Mouse (Mus musculus): Measurements from ENCODE around the gene Nudt5. TPM values are rescaled to one million over a fixed set of nuclear protein-coding genes. Genes with fewer than 3 reads are reported as not detected.
"Not testable (repeated sequence)": the region's sequence is repeated elsewhere in the genome, so short reads cannot be mapped to it uniquely, and the experiment has no call there.

Nudt5 gene
- total RNA-seq (2021): 10 to 100 TPM; 33.9 to 40.2 TPM
- long read RNA-seq, experiment 1, partial matches to known transcripts: 1 of 54 reads
- long read RNA-seq, experiment 1, other reads (novel, unspliced or antisense): 52 of 54 reads
- long read RNA-seq, experiment 2, partial matches to known transcripts: 1 of 27 reads
- long read RNA-seq, experiment 2, other reads (novel, unspliced or antisense): 26 of 27 reads

DNA sequence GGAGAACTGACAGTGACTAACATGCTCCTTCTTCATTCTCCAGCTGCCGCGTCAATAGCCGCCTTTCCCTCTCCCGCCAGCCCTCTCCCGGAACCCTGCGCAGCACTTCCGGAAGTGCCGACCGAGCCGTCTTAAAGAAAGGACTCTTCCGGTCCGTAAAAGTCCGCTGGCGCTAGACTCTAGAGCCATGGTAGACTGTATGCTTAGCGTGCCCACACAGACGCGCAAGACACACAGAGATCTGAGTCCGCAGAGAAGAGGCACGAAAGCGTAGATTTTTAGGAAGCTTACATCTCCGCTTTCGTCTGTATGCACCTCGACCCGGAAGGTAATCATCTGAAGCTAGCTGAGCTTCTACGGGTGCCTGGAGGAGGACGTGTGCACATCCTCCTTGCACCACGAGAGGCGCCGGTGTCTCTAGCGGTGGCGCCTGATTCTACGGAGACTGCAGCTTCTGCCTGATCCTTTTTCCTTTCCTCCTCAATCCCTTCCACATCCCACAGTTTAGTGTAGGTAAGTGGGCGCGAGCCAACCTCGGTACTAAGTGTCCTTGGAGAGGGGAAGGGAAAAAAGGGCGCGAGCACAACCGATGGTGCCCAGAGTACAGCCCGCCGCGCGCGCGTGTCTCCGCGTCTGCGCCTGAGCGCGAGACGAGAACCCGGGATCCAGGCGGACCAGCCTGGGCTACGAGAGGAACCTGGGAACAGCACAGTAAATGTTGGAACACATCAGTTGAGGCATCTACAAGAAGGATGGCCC is at the start of gene Nudt5, which contains the start of gene Cdc123:
Gene Nudt5 (plus strand): TSS at position 147 of the 759 bp plus-strand sequence.
Gene Cdc123 (minus strand): TSS at position 292 of the 759 bp plus-strand sequence.
- peak; percentile 88 for DNase-seq

DNA sequence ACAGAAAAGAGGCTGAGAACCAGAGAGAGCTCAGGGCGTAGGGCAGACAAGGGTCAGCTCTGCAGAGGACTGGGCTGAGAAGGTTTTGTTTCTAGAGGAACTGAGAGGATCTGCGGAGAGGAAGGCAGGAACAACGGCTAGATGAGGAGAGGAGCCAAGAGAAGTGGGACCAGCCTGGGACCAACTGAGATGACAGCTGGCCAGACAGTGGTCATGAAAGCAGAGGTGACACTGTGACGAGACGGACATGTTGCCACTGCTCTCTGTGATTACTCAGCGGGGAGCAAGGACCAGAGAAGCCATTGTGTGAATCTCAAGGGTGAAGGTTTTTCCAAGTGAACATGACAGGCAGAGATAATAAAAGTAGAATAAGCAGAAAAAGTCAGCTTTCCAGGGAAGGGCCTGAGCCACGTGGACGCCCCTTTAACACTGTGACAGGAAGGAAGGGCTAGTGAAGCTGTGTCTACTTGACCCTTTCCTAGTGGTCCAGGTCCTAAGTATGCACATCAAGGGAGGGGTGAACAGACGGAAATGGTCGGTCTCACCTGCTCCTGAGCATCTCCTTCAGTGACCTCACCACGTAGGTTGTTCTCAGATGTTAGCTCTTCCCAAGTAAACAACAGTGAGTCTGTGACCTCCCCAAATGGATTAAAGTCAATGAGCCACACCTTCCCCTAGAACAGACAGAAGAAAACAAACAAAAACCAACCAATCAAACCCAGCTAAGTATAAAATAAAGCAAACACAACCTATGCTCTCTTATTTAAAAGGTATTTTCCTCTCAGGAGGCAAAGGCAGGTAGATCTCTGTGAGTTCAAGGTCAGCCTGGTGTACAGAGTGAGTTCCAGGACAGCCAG is 46.8 kb upstream of the Nudt5 start:
- DNase-seq: no peak

DNA sequence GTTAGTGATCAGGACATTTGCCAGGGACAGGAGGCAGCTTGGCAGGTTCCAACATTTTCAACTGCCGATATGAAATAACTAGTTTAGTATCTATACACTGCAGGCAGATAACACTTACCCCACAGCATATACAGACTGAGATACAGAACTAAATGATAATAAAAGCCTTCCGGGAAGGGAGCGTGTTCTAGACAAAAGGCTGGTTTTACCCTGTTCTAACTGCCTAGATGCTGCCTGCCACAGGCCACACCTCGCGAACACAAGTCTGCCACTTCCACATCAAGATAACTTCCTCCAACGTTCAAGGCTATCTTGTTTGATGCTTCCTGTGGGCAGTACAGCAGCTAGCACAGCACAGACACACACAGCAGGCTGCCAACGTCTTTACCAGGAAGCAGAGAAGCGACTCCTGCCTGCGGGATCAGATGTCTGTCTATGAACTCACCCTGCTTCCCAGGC is 43.6 kb upstream of the Nudt5 start:
- no peak for DNase-seq

DNA sequence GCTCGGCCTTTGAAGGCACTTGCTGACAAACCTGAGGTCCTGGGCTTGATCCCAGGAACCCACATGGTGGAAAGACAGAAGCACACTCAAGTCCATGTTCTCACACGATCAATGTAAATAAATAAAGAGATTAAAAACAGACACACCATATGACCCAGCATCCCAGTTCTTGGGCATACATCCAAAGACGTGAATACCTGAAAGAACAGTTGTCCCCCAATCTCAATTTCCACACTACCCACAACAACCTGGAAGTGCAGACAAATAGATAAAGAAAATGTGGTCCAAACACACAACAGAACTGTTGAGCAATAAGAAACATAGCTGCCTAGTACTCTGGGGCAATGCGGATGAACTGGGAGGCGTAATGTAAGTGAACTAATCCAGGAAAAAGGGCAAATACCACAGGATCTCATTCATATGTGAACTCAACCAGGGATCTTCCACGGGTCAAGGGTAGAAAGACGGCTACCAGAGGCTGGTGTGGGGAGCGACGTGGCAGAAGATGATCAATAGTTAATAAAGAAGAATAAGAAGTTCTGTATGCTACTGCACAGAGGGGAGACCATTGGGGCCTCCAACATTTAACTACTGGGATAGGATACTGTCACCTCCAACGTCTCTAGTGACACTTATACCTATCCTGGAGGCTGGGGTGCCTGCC is 42.8 kb upstream of the Nudt5 start:
- DNase-seq: no peak

DNA sequence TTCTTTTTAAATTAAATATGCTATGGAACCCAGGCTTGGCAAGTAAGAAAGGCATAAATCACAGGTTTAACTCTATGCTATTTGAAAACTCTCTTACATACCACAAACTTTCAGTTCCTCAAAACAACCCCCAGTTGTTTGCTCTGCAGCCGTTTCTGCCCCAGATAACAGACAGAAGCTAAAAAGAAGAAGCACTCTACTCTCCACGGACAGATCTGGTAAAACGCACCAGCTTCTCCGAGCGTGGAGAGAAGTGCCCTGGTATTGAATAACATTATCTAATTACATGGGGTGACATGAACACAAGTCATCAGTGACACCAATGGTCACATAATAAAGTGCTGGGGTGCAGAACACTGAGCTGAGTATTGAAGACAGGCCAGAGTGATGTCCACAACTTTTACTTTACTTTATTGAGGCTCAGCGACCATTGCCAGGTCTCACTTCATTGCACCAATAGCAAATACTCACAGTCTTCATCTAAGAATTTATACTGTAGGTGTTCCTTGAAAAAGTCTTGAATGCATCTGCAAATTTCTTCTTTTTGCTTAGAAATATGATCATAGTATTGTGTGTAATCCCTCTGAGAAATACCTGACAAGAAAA is 40.3 kb upstream of the Nudt5 start:
- no peak for DNase-seq

DNA sequence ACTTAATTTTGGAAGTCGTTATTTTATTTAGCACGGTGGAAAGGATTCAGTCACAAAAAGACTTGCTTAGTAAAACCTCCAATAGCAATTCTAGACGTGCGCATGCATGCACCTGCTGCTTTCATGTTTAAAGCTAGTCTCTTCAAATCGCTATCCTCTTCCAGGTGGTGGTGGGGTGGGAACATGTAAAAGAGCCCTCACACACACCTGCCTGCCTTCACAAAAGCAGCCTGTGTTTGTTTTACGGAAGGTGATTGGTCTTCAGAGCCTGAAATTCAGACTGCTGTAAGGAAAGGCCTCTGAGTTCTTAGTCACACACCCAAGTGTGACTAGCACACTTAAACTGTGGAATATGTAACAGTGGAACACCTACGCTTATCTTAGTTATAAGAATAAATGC is 39.6 kb upstream of the Nudt5 start:
- no peak for DNase-seq

DNA sequence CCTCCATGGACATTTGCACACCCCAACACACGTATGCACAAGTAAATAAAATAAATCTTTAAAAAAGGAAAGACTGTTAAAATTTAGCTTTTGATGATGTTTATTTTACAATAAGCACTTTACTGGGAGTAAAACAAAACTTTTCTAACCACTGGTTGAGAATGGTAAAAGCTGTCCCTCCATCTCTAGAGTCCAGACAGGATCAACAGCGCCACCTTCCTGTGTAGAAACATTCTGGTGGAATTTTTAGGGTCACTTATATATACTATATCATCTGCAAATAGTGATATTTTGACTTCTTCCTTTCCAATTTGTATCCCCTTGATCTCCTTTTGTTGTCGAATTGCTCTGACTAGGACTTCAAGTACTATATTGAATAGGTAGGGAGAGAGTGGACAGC is 38.6 kb upstream of the Nudt5 start:
- DNase-seq: not testable (repeated sequence)

DNA sequence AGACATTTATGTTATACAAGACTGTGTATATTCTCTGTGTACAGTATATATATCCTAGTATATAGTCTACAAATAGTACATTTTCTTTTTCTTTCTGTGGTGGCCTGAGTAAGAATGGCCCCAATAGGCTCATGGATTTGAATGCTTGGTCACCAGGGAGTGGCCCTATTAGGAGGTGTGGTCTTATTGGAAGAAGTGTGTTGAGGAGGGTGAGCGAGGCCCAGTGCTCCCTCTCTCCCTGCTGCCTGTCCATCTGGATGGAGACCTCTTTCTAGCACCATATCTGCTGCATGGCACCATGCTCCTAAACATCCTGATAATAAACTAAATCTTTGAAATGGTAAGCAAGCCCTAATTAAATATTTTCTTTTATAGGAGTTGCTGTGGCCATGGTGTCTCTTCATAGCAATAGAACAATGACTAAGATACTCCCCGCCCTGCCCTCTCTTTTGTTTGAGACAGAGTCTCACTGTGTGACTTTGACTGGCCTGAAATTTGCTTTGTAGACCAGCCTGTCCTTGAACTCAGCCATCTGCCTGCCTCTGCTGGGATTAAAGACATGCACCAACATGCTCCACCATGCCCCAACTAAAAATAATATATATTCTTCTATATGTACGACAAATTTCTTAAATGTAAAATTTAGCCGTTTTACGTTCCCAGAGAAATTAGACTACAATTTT is 34.6 kb upstream of the Nudt5 start:
- no peak for DNase-seq

DNA sequence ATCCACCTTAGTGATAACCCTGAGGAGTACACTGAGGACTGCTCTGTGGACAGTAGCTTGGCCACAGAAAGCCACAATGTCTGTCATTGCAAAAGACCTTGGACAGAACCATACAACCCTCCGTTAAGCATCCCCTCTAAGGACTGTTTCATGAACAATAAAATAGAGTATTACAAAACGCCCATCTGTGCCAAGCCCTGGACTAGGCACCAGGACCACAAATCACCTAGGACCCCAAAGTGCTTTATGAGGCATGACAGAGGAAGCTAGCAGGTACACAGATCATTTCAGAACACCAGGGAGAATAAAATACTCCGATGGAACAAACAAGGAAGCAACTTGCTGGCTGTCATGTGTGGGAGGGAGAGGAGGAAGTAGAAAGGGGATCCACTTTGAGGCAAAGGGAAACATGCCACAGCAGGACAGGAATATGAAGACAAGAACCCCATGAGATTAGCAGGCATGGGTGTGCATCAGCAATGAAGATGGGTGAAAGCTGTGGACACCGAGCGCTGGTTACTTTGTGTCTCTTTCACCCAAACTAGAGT is 33.5 kb upstream of the Nudt5 start:
- no peak for DNase-seq

DNA sequence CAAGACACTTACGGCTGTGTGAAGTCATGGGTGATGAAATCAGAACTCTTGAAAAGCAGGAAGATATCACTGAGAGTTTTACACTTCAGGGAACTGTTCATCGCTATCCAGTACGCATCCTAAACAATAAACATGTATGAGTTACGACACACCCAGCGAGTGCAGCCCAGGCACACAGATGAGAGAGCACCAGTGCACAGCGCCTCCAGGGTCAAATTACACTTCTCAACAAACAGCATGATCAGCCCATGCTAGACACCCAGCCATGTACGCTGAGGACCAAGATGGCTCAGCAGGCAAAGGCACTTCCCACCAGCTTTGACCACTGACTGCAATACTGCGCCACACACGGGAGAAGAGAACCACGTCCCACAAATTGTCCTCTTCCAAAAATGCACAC is 23.6 kb upstream of the Nudt5 start:
- DNase-seq: no peak

DNA sequence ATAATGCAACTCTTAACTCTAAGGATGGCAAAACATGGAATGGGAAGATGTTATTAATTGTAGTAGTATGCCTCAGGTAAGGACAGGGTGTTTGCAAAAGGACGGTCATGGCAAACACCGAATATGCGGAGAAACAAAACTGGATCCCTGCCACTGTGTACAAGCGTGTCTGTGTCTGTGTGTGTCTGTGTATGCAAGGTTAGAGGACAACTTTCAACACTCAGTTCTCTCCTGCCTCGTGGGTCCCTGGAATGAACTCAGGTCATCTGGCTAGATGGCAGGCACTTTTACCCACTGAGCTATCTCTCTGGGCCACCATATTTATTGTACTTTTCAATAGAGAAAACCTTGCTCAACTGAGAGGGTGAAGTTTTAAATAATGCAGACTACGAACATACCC is 22.4 kb upstream of the Nudt5 start:
- no peak for DNase-seq

DNA sequence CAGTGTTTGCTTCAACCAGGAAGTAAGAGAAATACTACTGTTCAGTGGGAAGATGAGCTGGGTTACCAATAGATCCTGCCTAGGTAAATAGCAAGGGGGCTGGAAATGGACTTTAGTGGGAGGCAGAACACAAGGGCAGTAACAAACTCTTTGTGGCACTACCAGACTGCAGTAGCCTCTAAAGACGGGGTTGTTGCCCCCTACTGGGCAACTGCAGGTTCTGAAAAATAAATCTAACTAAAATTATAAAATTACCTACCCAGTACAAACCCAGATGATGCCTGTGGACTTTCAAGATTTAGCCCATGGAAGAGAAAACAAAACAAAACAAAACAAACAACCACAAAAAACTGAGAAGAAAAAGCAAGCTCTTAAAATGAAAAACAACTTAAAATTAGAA is 20.6 kb upstream of the Nudt5 start:
- peak; percentile 6 for DNase-seq

DNA sequence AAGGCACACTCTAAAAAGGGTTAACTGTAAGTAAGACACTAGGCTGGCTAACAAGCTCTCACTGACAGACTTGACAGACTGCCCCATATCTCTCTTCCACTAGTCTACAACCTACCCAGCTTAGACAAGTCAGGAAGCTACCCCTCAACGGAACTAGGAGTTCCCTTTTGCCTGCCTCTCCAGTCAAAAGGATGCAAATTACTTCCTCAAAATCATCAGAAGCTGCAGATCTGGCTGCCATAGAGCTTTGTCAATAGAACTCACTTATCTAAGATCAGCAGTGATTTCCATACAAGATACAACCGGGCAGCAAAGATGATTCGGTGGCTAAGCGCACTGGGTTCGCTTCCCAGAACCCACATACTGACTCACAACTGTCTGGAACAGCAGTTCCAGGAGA is 20.1 kb upstream of the Nudt5 start:
- no peak for DNase-seq

DNA sequence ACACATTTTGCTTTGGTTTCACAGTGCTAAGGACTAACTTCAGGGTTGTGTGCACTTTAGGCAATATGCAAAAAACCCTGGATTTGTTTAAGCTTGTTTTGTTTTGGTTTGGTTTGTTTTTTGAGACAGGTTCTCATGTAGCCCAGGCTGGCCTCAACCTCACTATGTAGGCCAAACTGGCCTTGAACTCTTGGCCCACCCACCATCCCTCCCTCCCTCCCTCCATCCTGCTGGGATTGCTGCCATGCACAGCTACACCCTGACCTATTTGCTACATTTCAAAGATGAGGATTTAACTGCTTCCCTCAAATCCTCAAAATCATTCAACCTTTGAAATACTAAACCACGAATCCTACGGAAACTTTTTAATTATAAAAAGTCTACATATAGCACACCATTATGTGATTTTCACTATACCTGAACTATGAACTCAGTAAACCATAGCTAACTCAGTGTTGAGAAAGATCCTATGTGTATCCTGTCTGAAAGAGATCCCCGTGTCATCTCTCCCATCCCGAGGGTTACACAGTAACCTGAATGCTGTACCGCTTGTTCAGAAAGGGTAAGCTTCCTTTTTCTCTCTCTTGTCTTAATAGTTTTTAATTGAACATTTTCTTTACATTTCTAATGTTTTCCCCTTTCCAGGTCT is 19.4 kb upstream of the Nudt5 start:
- DNase-seq: no peak

DNA sequence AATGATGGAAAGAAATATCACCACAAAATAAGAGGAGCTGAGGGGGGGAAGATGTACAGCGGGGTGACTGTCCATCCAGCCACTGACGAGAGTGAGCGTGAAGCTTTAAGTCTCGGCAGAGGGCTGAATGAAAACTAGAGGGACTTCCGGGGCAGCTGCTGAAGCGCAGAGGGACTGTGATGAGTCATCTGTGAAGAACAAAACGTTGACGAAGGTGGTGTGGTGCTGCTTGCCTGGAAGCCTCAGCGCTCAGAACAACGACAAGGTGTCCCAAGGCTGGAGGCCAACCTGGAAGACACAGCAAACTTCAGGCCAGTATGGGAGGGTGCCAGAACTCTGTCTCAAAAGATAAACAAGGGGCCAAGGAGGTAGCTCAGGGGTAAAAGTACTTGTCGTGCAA is 4.0 kb upstream of the Nudt5 start:
- DNase-seq: no peak

DNA sequence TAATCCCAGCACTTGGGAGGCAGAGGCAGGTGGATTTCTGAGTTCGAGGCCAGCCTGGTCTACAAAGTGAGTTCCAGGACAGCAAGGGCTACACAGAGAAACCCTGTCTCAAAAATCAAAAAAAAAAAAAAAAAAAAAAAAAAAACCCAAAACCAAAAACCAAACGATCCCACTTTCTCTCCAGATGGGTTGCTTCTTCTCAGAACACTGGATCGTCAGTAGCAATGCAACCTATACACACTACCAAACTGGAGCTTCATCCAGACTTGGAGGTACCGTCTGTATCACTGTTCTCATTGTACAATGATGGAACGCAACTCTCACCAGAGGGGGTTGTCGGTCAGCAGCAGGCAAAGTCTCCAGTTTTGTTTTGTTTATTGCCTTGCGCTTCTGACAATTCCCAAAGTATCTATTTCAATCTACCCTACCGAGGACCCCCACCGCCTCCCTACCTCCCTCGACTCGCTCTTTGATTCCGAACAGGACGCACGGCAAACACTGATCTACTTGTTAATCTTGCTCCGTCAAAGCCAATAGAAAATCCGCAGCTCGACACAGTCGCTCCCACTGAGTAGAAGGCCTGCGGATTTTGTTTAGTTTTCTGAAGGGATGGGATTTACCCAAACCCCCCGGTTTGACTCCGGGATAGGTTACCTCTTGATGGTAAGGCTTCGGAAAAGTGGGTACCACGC is 492 bp upstream of the Nudt5 start:
- no peak for DNase-seq

DNA sequence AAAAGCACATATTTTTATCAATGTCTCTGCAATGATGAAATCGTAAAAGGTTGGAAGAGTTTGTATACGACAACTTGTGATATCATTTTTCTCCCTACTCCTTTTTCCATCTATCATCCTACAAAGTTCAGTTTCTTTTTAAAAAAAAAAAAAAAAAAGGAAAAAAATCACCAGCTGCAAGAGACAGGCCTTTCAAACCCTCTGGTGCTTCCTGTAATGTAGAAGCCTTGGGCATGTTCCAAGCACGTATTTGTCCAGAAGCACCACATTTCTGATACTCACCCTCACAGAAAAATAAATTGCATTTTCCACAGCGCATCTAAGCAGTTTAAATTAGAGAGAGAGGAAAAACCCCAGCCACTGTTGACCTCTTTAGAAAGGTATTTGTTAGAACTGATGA is 1.0 kb downstream of the Nudt5 start:
- no peak for DNase-seq

DNA sequence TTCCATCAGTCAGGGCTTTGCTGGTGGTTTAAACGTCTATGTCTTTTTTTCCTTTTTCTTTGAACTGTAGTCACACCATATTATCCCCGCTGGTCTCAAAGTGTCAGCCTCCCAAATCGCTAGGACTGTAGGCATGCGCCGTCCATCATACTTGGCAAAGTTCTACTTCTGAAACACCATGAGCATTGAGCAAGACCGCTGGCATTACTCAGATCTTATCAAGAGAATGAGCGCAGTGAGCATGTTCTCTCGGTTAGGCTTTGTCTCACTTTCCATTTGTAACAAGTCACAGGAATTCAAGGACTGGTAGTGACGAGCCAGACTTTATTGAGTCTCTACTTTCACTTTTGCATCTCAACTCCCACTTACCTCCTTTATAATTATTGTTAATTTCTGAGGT is 6.3 kb downstream of the Nudt5 start:
- peak; percentile 67 for DNase-seq

DNA sequence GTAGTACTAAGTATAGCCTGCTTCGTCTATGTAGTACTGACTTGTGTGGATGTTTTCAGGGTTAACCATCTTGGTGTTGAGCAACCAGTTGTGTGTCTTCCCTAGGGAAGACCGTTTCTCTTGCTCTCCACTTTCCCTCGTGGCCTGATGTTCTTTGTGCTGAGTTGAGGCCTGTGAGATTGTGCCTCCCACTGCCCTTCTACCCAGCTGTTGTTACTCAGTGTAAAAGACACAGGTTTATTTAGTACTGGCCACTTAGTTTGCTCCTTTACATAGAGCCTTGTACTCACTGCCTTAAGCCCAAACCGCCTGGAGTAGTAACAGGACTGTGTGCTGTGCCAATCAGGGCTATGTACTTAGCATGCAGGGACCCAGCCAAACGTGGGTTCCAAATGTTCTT is 7.0 kb downstream of the Nudt5 start:
- peak; percentile 12 for DNase-seq

DNA sequence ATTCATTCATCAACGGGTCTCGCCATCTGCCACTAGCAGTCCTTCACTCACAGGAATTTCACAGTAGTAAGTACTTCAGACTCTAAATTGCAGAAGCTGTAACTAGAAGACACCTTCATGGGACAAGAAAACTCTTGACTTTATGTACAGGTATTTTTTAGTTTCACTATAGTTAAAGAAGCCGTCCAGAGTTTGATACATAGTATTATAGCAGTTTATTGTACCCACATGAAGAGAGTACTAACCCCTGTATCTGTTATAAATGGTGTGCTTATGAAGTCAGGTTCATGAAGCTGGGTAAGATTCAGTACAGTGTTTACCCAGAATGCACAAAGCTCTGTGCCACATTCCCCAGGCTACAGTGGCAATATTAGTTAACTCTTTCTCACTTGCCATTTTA is 18.0 kb downstream of the Nudt5 start, which contains the start of gene Gm13199:
Gene Gm13199 (minus strand): TSS at position 101 of the 400 bp plus-strand sequence.
- no peak for DNase-seq
